Mouse (Mus musculus): ENCODE results near the gene Pde8b. TPM values are rescaled to one million over a fixed set of nuclear protein-coding genes. Genes with fewer than 3 reads are reported as not detected.
"Not testable (repeated sequence)": the region's sequence is repeated elsewhere in the genome, so short reads cannot be mapped to it uniquely, and the experiment has no call there.

The Pde8b gene
- polyA plus RNA-seq, 1 experiment from 2014 or later = 2.2 TPM

DNA sequence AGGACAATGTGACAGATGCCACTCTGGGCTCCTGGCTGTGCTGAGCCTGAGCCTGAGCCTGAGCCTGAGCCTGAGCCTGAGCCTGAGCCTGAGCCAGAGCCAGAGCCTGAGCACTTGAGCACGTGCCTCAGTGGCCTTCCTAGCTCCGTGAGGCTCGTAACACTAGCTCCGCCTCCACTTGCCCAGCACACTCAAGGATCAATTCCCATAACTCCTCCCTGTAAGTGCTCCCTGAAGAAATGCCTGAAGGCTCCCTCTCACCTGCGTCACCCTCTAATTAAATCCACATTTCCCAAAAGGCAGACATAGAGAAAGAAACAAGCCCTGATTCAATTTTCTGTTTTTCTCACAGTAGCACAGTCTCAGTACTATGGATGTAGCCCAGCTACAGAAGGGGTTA is 37.8 kb downstream of the Pde8b start:
- H3K4me3 ChIP-seq = no peak overlapping the region

DNA sequence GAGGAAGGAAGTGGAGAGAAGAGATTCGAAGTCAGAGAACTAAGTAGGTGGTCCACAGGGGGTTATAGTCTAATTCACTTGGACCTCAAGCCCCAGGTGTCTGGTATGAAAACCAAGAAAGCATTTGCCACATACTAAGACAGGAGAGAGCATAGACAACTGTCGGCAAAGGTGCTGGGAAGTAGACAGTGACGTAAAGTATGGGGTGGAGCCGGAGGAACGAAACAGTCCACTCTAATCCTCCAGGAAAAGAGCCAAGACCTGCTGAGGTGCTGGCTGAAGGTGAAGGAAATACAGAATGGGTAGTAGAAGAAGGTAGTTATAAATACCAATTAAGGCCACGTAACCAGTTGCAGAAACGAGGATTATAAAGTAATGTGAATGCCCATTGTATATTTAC is 42.8 kb downstream of the Pde8b start:
- H3K4me1 ChIP-seq; H3K9ac ChIP-seq; H3K27me3 ChIP-seq; H3K4me3 ChIP-seq; H3K4me2 ChIP-seq (replicated peaks); ATAC-seq (ENCODE audit: insufficient number of reproducible peaks, insufficient read depth, low FRiP score, low TSS enrichment); H3K9me3 ChIP-seq; H3K36me3 ChIP-seq; H3K27ac ChIP-seq: not testable (repeated sequence)
- 85% methylated on average over 7 of the region's 7 CpGs for WGBS

More for the DNA sequence above, 37.8 kb downstream of the Pde8b start:
- Histone ChIP-seq H3K4me1 (no peaks in the 10 kb centered on the region), H3K9me3 (no peaks in the 10 kb centered on the region), H3K36me3 (no peaks in the 10 kb centered on the region), H3K27ac (no peak overlapping the region), H3K9ac (no peak overlapping the region), H3K4me2 (replicated peaks) (no peak overlapping the region), H3K27me3 (no peaks in the 10 kb centered on the region)
- ATAC-seq (ENCODE audit: insufficient number of reproducible peaks, insufficient read depth, low FRiP score, low TSS enrichment) = no peak
- 47% methylated on average over 5 of the region's 5 CpGs for WGBS

DNA sequence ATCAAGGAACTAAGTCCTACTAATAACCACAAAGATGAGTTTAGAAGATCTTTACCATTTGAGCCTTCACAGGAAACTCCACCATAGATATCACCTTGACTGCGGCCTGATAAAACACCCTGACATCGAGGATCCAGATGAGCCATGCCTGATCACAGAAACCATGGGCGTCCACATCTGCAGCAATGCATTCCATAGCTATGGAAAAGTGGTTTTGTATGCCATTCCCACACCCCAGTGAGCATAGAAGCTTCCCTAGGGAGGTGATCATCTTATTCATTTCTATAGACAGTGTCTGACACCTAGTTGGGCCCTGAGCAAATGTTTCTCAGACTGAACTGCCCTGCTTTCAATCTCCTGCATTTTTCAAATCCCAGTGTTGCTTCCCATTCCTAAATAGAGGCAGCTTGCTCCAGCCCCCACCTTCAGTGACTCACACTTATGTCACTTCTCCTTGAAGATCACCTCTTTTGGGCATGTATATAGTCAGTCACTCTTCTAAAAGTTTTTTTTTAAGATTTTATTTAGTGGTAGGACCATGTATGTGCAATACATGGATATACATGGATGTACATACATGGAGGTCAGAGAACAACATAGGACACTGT is 47.9 kb downstream of the Pde8b start:
- H3K27ac ChIP-seq = no peak overlapping the region
- no peak overlapping the region for H3K4me3 ChIP-seq
- H3K27me3 ChIP-seq = no peaks in the 10 kb centered on the region
- no peak overlapping the region for H3K4me2 ChIP-seq (replicated peaks)
- no peaks in the 10 kb centered on the region for H3K9me3 ChIP-seq
- no peak overlapping the region for H3K9ac ChIP-seq
- no peaks in the 10 kb centered on the region for H3K36me3 ChIP-seq
- ATAC-seq (ENCODE audit: insufficient number of reproducible peaks, insufficient read depth, low FRiP score, low TSS enrichment) = no peak
- WGBS = 89% methylated on average over 3 of the region's 3 CpGs
- H3K4me1 ChIP-seq = no peaks in the 10 kb centered on the region

DNA sequence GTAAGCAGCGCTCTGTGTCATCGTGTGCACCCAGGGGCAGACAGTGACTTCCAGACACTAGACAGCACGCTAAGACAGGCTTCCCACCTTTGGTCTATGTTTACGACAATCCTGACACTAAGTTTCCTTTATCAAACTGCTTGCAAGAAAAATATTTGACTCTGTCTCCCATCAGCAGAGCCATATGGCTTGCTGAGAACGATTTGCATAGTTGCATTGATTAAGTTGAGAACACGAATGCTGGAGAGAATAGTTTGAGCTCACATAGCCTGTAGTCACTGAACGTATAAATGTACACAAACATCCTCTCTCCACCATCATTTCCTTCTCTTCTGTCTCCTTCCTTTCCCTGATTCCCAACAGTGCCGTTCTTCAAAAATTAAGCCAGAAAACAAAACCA is 49.3 kb downstream of the Pde8b start:
- no peak for ATAC-seq (ENCODE audit: insufficient number of reproducible peaks, insufficient read depth, low FRiP score, low TSS enrichment)
- no peaks in the 10 kb centered on the region for H3K36me3 ChIP-seq
- H3K4me2 ChIP-seq (replicated peaks) = no peak overlapping the region
- H3K27me3 ChIP-seq = no peaks in the 10 kb centered on the region
- no peaks in the 10 kb centered on the region for H3K9me3 ChIP-seq
- no peak overlapping the region for H3K4me3 ChIP-seq
- 85% methylated on average over 8 of the region's 8 CpGs for WGBS
- no peak overlapping the region for H3K27ac ChIP-seq
- H3K9ac ChIP-seq = no peak overlapping the region
- H3K4me1 ChIP-seq = no peaks in the 10 kb centered on the region

DNA sequence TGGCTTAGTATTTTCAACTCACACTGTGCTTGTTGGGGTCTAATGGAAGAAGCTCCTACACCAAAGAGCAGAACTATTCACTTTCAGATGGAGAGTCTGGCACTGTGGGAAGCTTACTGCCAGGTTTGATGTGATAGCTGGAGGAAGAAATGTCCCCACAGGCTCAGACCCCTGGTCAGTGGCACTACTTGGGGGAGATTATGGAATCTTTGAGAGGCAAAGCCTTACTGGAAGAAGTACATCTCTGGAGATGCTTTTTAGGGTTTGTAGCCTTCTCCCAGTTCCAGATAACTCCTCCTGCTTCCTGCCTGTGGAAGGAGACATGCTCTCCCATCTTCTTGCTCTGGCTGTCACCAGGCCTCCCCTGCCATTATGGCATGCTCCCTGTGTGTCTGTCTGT is 50.1 kb downstream of the Pde8b start:
- Histone ChIP-seq H3K27ac (no peak overlapping the region), H3K36me3 (no peaks in the 10 kb centered on the region), H3K4me2 (replicated peaks) (no peak overlapping the region), H3K9ac (no peak overlapping the region), H3K9me3 (no peaks in the 10 kb centered on the region), H3K4me1 (no peaks in the 10 kb centered on the region), H3K27me3 (no peaks in the 10 kb centered on the region), H3K4me3 (no peak overlapping the region)
- no peak for ATAC-seq (ENCODE audit: insufficient number of reproducible peaks, insufficient read depth, low FRiP score, low TSS enrichment)

DNA sequence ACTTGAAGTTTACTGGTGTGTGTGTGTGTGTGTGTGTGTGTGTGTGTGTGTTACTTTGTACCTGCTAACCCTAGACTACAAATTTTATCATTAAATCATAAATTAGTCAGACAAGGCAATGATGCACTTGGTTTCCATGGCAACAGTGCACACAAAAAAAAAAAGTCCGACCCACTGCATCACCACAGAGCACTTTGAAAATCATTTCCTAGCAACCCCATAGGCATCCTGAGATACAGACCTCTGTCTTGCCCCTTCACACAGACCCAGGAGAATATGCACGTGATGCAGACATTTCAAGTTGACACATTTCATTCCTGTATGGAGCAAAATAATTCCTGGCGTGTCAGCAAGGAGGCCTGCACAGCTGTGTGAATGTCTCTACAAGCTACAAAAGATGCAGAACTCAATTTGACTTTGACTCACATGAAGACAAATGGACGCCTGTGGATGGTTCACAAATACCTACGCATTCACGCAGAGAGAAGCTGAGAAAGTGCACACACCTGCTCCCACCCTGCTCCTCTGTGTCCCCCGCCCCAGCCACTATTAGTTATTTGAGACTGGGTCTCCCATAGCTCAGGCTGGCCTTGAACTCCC is 53.9 kb downstream of the Pde8b start:
- WGBS = 73% methylated on average over 7 of the region's 7 CpGs
- Histone ChIP-seq H3K9ac (no peak overlapping the region), H3K4me3 (no peak overlapping the region), H3K4me1 (no peaks in the 10 kb centered on the region), H3K9me3 (no peaks in the 10 kb centered on the region), H3K27me3 (no peaks in the 10 kb centered on the region), H3K4me2 (replicated peaks) (no peak overlapping the region), H3K27ac (no peak overlapping the region), H3K36me3 (no peaks in the 10 kb centered on the region)
- ATAC-seq (ENCODE audit: insufficient number of reproducible peaks, insufficient read depth, low FRiP score, low TSS enrichment) = no peak

DNA sequence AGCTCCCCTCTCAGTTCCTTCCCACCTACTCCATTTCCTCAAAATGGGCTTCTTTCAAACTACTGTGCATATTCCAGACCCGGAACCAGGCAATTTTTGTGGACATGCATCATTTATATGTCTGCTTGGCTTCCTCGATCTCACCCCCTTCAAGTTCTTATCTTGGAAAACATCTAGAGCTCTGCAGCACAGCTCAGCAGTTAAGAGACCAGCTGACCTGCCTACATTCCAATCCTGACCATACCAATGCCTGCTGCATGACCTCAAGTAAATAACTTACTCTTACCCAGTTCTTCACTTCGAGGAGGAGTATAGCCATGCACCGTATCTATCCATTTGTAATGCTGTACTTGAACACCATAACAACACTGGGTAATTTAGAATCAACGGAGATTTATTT is 58.2 kb downstream of the Pde8b start:
- H3K4me1 ChIP-seq = no peaks in the 10 kb centered on the region
- WGBS = 78% methylated on average over 5 of the region's 5 CpGs
- H3K27me3 ChIP-seq = no peaks in the 10 kb centered on the region
- no peak for ATAC-seq (ENCODE audit: insufficient number of reproducible peaks, insufficient read depth, low FRiP score, low TSS enrichment)
- no peak overlapping the region for H3K27ac ChIP-seq
- no peaks in the 10 kb centered on the region for H3K36me3 ChIP-seq
- H3K4me2 ChIP-seq (replicated peaks) = no peak overlapping the region
- H3K4me3 ChIP-seq = no peak overlapping the region
- no peaks in the 10 kb centered on the region for H3K9me3 ChIP-seq
- H3K9ac ChIP-seq = no peak overlapping the region

DNA sequence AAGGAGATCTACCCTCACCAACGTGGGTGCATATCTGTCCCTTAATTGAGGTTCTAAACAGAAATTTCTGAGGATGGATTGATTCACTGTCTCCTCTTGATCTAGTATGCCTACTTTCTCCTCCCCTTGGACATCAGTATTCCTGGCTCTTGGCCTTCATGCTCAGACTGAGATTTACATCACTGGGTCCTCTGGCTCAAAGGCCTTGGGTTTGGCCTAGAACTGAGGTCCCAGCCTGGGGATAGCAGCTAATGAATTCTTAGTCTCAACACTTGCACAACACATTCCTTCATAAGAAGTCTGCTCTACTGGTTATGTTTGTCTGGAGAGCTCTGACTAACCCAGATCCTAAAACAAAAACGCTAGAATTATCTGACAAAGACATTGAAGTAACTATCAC is 61.0 kb downstream of the Pde8b start:
- no peak overlapping the region for H3K4me3 ChIP-seq
- no peak for ATAC-seq (ENCODE audit: insufficient number of reproducible peaks, insufficient read depth, low FRiP score, low TSS enrichment)
- 89% methylated on average over 2 of the region's 2 CpGs for WGBS
- no peaks in the 10 kb centered on the region for H3K27me3 ChIP-seq
- no peak overlapping the region for H3K9ac ChIP-seq
- no peak overlapping the region for H3K27ac ChIP-seq
- H3K36me3 ChIP-seq = no peaks in the 10 kb centered on the region
- no peaks in the 10 kb centered on the region for H3K9me3 ChIP-seq
- H3K4me2 ChIP-seq (replicated peaks) = no peak overlapping the region
- no peaks in the 10 kb centered on the region for H3K4me1 ChIP-seq

DNA sequence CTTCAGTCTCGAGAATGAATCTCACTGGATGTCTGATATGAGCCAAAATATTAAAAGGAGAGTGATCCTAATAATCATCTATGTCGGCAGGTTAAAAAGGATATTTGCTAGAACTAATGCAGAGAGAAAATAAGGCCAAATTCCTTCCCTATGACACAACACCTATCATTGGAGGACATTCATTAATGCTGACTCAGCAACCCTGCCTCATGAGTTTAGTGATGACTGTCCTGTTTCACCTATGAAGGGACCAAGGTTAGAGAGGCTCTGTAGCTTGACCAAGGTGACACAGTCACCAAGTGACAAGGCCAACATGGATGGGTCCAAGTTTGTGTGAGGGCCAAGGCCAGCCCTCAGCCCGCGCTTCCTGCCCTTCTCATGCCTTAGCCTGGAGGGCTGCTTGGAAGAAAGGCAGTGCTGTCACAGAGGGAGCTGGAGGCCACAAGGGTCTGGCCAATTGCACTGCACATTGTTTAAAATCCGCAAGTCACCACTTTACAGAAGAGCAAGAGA is 62.9 kb downstream of the Pde8b start:
- H3K4me2 ChIP-seq (replicated peaks) = no peak overlapping the region
- no peak overlapping the region for H3K27ac ChIP-seq
- H3K9ac ChIP-seq = no peak overlapping the region
- H3K36me3 ChIP-seq = no peaks in the 10 kb centered on the region
- H3K4me3 ChIP-seq = no peak overlapping the region
- WGBS = 89% methylated on average over 5 of the region's 5 CpGs
- no peaks in the 10 kb centered on the region for H3K9me3 ChIP-seq
- H3K4me1 ChIP-seq = no peaks in the 10 kb centered on the region
- ATAC-seq (ENCODE audit: insufficient number of reproducible peaks, insufficient read depth, low FRiP score, low TSS enrichment) = no peak
- no peaks in the 10 kb centered on the region for H3K27me3 ChIP-seq

DNA sequence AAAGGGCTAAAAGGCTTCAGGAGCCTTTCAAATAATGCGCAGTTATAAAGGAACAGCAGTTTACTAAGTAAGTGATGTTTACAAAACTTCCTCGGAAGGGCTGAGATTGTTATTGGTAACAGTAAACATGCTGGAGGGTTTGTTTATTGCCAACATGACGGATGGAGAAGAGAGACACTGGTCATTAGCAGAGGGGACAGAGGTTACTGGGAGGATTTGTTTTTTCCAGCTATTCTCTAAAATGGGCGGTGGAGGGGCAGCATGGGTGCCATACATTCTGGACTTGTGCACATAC is 63.4 kb downstream of the Pde8b start:
- Histone ChIP-seq H3K4me1 (no peaks in the 10 kb centered on the region), H3K4me3 (no peak overlapping the region), H3K9me3 (no peaks in the 10 kb centered on the region), H3K9ac (no peak overlapping the region), H3K27ac (no peak overlapping the region), H3K27me3 (no peaks in the 10 kb centered on the region), H3K4me2 (replicated peaks) (no peak overlapping the region), H3K36me3 (no peaks in the 10 kb centered on the region)
- no peak for ATAC-seq (ENCODE audit: insufficient number of reproducible peaks, insufficient read depth, low FRiP score, low TSS enrichment)
- 73% methylated on average over 4 of the region's 4 CpGs for WGBS

DNA sequence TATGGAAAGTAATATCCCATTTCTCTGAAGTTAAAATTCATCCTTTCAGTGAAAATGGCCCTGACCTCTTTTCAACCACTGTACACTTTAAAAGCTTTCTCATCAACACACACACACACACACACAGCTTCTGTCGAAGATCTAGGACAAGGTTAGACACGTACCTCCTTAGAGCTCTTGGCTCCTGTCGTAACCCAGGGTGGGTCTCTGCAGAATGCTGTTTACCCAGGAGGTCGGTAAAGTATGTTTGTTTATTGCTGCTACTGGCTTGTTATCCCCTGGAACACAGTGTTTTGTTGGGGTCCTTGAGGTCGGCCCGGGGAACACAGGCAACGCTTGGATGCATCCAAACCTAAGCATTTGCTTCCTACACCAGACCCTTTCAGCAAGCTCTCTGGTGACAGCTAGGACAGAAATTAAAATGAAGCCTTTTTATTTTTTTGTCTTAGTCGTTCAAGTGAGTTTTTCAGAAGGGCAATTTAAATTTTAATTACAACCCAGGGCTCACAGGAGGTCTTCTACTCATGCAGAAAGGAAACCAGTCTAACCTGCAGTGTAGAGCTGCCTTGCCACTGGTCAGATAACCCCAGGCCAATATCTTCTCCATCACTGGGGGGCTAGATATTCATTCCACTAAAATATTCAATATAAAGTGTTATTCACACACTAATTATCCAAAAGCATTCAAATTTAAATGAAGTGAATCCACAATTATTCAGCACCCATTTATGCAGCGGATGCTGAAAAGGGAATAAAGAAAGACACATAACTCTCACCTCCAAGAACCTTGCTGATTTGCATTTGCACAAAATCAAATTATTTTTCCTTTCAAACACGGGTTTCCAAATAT is 64.0 kb downstream of the Pde8b start:
- no peak for ATAC-seq (ENCODE audit: insufficient number of reproducible peaks, insufficient read depth, low FRiP score, low TSS enrichment)
- Histone ChIP-seq H3K27me3 (no peaks in the 10 kb centered on the region), H3K36me3 (no peaks in the 10 kb centered on the region), H3K4me2 (replicated peaks) (no peak overlapping the region), H3K9me3 (no peaks in the 10 kb centered on the region), H3K4me3 (no peak overlapping the region), H3K4me1 (no peaks in the 10 kb centered on the region), H3K27ac (no peak overlapping the region), H3K9ac (no peak overlapping the region)
- WGBS = 63% methylated on average over 10 of the region's 10 CpGs

DNA sequence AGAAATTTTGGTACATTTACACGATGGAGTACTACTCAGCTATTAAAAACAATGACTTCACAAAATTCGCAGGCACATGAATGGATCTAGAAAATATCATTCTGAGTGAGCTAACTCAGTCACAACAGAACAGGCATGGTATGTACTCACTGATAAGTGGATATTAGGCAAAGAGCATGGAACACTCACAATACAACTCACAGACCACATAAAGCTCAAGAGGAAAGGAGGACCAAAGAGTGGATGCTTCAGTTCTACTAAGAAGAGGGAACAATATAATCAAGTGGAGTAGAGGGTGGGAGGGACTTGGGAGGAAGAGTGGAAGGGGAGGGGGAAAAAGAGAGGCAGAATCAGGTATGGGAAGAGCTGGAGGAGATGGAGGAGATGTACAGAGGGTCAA is 66.5 kb downstream of the Pde8b start:
- Histone ChIP-seq H3K4me3 (no peak overlapping the region), H3K27ac (no peak overlapping the region), H3K9ac (no peak overlapping the region), H3K4me1 (no peaks in the 10 kb centered on the region), H3K27me3 (no peaks in the 10 kb centered on the region), H3K36me3 (no peaks in the 10 kb centered on the region), H3K9me3 (no peaks in the 10 kb centered on the region), H3K4me2 (replicated peaks) (no peak overlapping the region)
- ATAC-seq (ENCODE audit: insufficient number of reproducible peaks, insufficient read depth, low FRiP score, low TSS enrichment) = no peak
- 87% methylated on average over 2 of the region's 2 CpGs for WGBS
